Mouse (Mus musculus) hematopoietic stem cell, adult 5-6 weeks (primary cell): Measurements from ENCODE around the gene Cpne9. TPM values are rescaled to one million over a fixed set of nuclear protein-coding genes. Genes with fewer than 3 reads are reported as not detected.
"Not testable (repeated sequence)": the region's sequence is repeated elsewhere in the genome, so short reads cannot be mapped to it uniquely, and the experiment has no call there.

ENCODE experiments used
- ATAC-seq, 2 experiments: fragments of 125-278 bp in 1 of 2; replicated peaks in 1 of 2; 2 replicates each; pipeline ENCODE4 v1.8.0; 2016 to 2017; ENCODE audit warnings: inconsistent platforms in 2 of 2, mild to moderate bottlenecking in 2 of 2, moderate number of reproducible peaks in 2 of 2, low read depth in 1 of 2, moderate TSS enrichment in 1 of 2; ENCODE audit not compliant: low FRiP score in 2 of 2, poor library complexity in 2 of 2, severe bottlenecking in 2 of 2, insufficient read depth in 1 of 2, low TSS enrichment in 1 of 2
- total RNA-seq: library from RNA; stranded (forward); fragments of 172-1452, 232-1000 nt; gene quantifications from 2 replicates; pipeline ENCODE4 v1.2.3, GENCODE M21; 2017

Cpne9 gene
- total RNA-seq, 1 experiment from 2014 or later, result 0.35 TPM

- peak; percentile 70 to 73 for ATAC-seq
These were observed 48.4 kb downstream of the Cpne9 start for GRCm38 (mm10) chr6:113330547-113330946.

- ATAC-seq, result no peak
These were observed 49.6 kb downstream of the Cpne9 start for GRCm38 (mm10) chr6:113331721-113332120.

GRCm38 (mm10) chr6:113332734-113333133, 50.6 kb downstream of the Cpne9 start:
- ATAC-seq, result not testable (repeated sequence)

GRCm38 (mm10) chr6:113333137-113333950, 51.2 kb downstream of the Cpne9 start:
- ATAC-seq, result no peak

GRCm38 (mm10) chr6:113334216-113334615, 52.1 kb downstream of the Cpne9 start:
- no peak for ATAC-seq

- ATAC-seq, result no peak
These were observed 54.9 kb downstream of the Cpne9 start for GRCm38 (mm10) chr6:113336852-113337620.

GRCm38 (mm10) chr6:113341574-113341973, 59.5 kb downstream of the Cpne9 start:
- peak; percentile 23 to 40; a peak in 1 of 4 replicates for ATAC-seq

GRCm38 (mm10) chr6:113342297-113342696, 60.2 kb downstream of the Cpne9 start:
- no peak for ATAC-seq

- peak; percentile 85 to 88 for ATAC-seq
These were observed 61.3 kb downstream of the Cpne9 start, which contains the start of gene Camk1 for GRCm38 (mm10) chr6:113343177-113344092. Gene Camk1, minus strand, starts transcription at chr6:113343984.

- no peak for ATAC-seq
These were observed 62.2 kb downstream of the Cpne9 start for GRCm38 (mm10) chr6:113344321-113344720.

GRCm38 (mm10) chr6:113346897-113347296, 64.8 kb downstream of the Cpne9 start:
- ATAC-seq, result no peak

- ATAC-seq, result no peak
These were observed 68.4 kb downstream of the Cpne9 start for GRCm38 (mm10) chr6:113350538-113350937.

- no peak for ATAC-seq
These were observed 69.1 kb downstream of the Cpne9 start for GRCm38 (mm10) chr6:113351161-113351560.

GRCm38 (mm10) chr6:113351653-113352052, 69.5 kb downstream of the Cpne9 start:
- ATAC-seq, result peak; percentile 60 to 65; a peak in 3 of 4 replicates

- ATAC-seq, result no peak
These were observed 70.7 kb downstream of the Cpne9 start for GRCm38 (mm10) chr6:113352820-113353219.

GRCm38 (mm10) chr6:113353696-113354095, 71.6 kb downstream of the Cpne9 start:
- ATAC-seq, result no peak
